Mouse (Mus musculus) kidney, embryonic 15.5 days (tissue): ENCODE data around the gene Nfkbia. TPM values are rescaled to one million over a fixed set of nuclear protein-coding genes. Genes with fewer than 3 reads are reported as not detected.

ENCODE experiments used
- ATAC-seq: fragments of 200-750 bp; cut with Nextera tagmentation; replicated peaks from 2 replicates; pipeline ENCODE4 v1.8.0; 2017; ENCODE audit warnings: moderate TSS enrichment; ENCODE audit not compliant: low FRiP score
- H3K27ac ChIP-seq: fragments of 300-500 bp; sonication (generic); 2 replicates; pipeline ENCODE4 v1.5.1; 2015; ENCODE audit warnings: mild to moderate bottlenecking, inconsistent platforms
- H3K27me3 ChIP-seq: fragments of 300-500 bp; sonication (generic); 2 replicates; pipeline ENCODE4 v1.6.1; 2015; ENCODE audit warnings: inconsistent platforms
- H3K36me3 ChIP-seq: fragments of 300-500 bp; sonication (generic); 2 replicates; pipeline ENCODE4 v1.6.1; 2015; ENCODE audit warnings: inconsistent platforms
- H3K4me1 ChIP-seq: fragments of 300-500 bp; sonication (generic); 2 replicates; pipeline ENCODE4 v1.6.1; 2015; ENCODE audit warnings: inconsistent platforms
- H3K4me2 ChIP-seq: fragments of 300-500 bp; sonication (generic); 2 replicates; pipeline ENCODE4 v1.6.1; 2015; ENCODE audit warnings: moderate library complexity, mild to moderate bottlenecking, inconsistent platforms
- H3K4me3 ChIP-seq: fragments of 300-500 bp; sonication (generic); replicated peaks from 2 replicates; pipeline ENCODE4 v1.5.1; 2015; ENCODE audit warnings: mild to moderate bottlenecking, inconsistent platforms
- H3K9ac ChIP-seq: fragments of 300-500 bp; sonication (generic); 2 replicates; pipeline ENCODE4 v1.6.1; 2015; ENCODE audit warnings: mild to moderate bottlenecking, inconsistent platforms
- H3K9me3 ChIP-seq: fragments of 300-500 bp; sonication (generic); replicated peaks from 2 replicates; pipeline ENCODE4 v1.6.1; 2016; ENCODE audit warnings: inconsistent platforms
- WGBS: fragments of 180-500 bp; shearing (Covaris S2); methylation state at CpG from one replicate; pipeline ENCODE4 v1.1.7; 2015; ENCODE audit warnings: mixed read lengths; 5-methylcytosine and 5-hydroxymethylcytosine counted together
- polyA plus RNA-seq: library from polyadenylated mRNA; unstranded; fragments of >200 nt; fragmentation: Nextera tagmentation; extraction: Ambion mirVana; gene quantifications from 2 replicates; pipeline ENCODE4 v1.2.1, GENCODE M21; 2015

Gene Nfkbia
- polyA plus RNA-seq, 1 experiment from 2014 or later = 78.2 TPM

DNA sequence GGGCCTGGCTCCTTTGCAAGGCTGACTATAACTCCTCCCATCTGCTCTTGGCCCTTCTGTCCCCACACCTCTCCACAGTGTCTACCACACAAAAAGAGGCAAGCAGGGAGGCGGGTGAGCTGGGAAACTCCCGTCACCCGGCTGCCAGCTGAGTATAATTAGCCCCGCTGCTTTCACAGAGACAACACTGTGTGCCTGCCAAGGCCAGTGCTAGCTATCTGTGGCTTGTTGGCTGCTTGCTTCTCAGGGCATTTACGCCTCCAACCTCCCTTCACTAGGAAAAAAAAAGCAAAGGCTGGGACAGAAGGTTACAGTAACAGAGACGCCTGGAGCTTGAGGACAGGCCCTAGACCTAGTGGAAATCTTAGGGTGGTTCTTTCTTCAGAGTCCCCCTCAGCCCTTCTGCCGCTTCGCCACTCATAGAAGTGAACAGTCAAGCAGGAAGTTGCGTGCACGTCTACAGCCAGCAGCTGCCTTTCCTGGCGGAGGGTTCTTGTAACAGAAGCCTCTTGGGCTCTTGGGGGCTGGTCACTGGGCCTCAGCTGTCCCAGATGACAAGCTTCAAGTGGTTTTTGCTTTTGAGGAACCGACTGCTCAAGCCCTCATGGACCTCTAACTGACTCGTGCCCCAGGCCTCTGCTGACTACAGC lies 45.6 kb downstream of the Nfkbia start:
- Histone ChIP-seq H3K4me1 (peaks cover 41% of the 10 kb centered on the region), H3K9ac (0 out of 2 replicates have a peak overlapping the region, but pooled peaks have one; percentile 7), H3K4me3 (no peak overlapping the region), H3K9me3 (no peaks in the 10 kb centered on the region), H3K36me3 (no peaks in the 10 kb centered on the region), H3K27ac (peak overlapping the region; percentile 88), H3K4me2 (no peak overlapping the region), H3K27me3 (no peaks in the 10 kb centered on the region)
- ATAC-seq = peak; percentile 55
- WGBS = 22% methylated on average over 13 of the region's 13 CpGs

DNA sequence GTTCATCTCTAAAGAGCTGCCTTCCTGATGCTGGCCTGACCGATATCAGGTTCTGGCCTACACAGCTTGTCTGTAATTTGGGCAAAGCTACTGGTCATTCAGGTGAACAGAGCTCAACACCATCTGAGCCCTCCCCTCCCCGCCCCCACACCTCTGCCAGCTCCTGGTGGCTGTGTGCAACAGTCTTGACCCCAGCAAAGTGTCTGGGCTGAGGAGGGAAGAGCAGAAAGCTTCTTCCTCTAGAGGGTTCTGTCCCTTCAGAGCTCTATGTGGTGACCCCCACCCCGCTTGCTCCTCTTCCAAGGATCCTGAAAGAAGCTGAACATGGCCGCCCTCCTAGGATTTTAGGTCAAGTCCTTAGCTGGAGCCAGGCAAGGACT lies 46.1 kb downstream of the Nfkbia start:
- Histone ChIP-seq H3K4me1 (peaks cover 41% of the 10 kb centered on the region), H3K27me3 (no peaks in the 10 kb centered on the region), H3K4me2 (no peak overlapping the region), H3K9me3 (no peaks in the 10 kb centered on the region), H3K4me3 (no peak overlapping the region), H3K36me3 (no peaks in the 10 kb centered on the region), H3K27ac (peak overlapping the region; percentile 88), H3K9ac (no peak overlapping the region)
- ATAC-seq = no peak
- WGBS = 89% methylated on average over 4 of the region's 4 CpGs

DNA sequence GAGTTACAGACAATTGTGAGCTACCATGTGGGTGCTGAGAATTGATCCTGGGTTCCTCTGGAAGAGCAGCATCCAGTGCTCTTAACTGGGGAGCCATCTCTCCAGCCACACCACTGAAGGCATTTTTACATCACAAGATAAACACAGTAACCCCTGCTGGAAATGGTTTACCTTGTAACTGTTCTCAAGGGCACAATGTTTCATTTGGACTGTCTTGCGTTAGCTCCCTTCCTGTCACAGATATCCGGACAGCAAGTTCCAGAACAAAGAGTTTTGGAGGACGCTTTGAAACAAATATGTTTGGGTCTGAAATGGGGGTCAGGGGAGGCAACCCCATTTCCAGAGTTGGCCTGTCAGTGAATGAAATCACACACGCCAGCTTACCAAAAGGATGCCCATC lies 46.9 kb downstream of the Nfkbia start:
- Histone ChIP-seq H3K27me3 (no peaks in the 10 kb centered on the region), H3K27ac (no peak overlapping the region), H3K4me1 (peaks cover 40% of the 10 kb centered on the region), H3K4me2 (no peak overlapping the region), H3K4me3 (no peak overlapping the region), H3K36me3 (no peaks in the 10 kb centered on the region), H3K9ac (no peak overlapping the region), H3K9me3 (no peaks in the 10 kb centered on the region)
- no peak for ATAC-seq
- WGBS = 64% methylated on average over 4 of the region's 4 CpGs

DNA sequence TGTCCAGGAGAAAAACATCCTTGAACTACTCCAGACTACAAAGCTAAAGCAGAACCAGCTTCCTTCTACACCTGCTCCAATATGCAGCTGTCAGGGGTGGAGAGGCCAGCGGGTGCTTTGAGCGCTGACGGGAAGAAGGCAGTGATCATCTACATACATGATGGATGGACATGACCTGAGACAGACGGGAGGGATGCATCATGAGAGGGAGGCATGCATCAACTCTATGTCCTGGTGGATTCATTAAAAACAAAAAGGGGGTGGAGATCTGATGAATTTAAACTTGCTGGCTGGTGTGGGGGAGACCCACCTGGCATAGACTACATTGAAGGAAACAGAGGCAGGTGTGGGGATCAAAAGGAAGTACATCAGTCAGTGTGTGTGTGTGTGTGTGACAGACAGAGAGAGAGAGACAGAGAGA lies 48.4 kb downstream of the Nfkbia start:
- Histone ChIP-seq H3K4me2 (no peak overlapping the region), H3K4me3 (no peak overlapping the region), H3K9me3 (no peaks in the 10 kb centered on the region), H3K9ac (no peak overlapping the region), H3K27me3 (no peaks in the 10 kb centered on the region), H3K27ac (no peak overlapping the region), H3K4me1 (peaks cover 32% of the 10 kb centered on the region), H3K36me3 (no peaks in the 10 kb centered on the region)
- ATAC-seq = no peak
- 70% methylated on average over 4 of the region's 4 CpGs for WGBS

DNA sequence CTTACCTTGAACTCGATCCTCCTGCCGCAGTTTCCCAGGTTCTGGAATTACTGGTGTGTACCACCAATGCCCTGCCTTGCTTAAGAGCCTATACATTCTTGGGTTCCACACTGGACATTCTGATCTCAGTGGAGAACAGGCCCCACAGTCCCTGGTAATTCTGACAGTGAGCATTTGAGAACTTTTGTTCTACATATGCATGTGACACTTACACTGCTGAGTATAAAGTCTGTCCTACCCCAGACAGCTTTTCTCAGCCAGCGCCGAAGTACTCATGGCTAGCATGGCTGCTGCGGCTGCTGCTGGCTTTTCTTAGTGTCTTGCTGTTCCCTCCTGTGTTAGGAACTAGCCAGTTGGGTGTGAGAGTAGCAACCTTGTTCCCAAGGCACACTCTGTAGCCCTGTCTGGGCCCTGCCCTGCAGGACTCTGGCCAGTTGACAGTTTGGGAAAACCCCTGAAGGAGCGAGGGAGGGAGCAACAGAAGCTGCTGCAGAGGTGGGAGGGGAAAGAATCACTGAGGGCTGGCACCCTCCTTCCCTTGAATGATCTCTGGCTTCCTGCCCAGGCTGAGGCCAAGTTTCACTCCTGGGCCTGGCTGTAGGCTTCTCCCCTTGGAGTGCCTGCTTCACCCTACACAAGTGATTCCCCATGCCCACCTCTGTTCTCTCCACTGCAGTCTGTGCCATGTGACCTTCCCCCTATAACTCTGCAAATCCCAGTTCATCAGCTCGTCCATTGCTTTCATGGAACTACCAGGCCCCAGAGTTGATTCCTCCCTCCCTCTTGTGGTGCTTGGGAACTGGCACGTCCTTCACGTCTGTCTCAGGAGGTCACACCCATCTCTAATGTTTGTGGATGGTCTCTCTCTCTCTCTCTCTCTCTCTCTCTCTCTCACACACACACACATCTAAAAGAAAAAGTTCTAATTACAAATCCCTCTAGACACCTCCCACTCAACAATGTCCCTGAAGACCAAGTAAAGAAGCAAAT lies 49.3 kb downstream of the Nfkbia start:
- H3K27ac ChIP-seq = peak overlapping the region; percentile 35; the same call in 1 of the 2 replicates
- H3K9ac ChIP-seq = 0 out of 2 replicates have a peak overlapping the region, but pooled peaks have one; percentile 7
- no peaks in the 10 kb centered on the region for H3K27me3 ChIP-seq
- H3K36me3 ChIP-seq = no peaks in the 10 kb centered on the region
- ATAC-seq = peak; percentile 31; the same call in 1 of the 2 replicates
- no peak overlapping the region for H3K4me3 ChIP-seq
- H3K4me1 ChIP-seq = peaks cover 40% of the 10 kb centered on the region
- no peak overlapping the region for H3K4me2 ChIP-seq
- no peaks in the 10 kb centered on the region for H3K9me3 ChIP-seq
- 57% methylated on average over 9 of the region's 9 CpGs for WGBS

DNA sequence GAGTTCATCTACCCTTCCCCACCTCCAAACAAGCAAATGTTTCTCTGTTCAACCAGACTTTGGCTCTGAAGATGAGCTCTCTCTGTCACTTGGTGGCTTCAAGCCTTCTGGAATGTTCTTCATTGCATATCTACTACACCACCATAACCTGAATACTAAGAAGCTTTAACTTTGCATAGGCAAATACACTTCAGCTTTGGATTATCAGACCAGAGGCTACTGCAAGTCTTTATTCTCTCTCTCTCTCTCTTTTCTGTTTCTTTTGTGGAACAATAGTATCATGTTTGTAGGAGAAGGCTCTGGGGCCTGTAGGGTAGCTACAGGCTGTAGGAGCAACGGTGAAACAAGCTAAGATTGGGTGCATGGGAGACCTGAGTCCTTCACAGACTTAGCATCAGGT lies 50.2 kb downstream of the Nfkbia start:
- Histone ChIP-seq H3K27me3 (no peaks in the 10 kb centered on the region), H3K4me2 (no peak overlapping the region), H3K36me3 (no peaks in the 10 kb centered on the region), H3K4me3 (no peak overlapping the region), H3K9ac (no peak overlapping the region), H3K4me1 (peaks cover 41% of the 10 kb centered on the region), H3K9me3 (no peaks in the 10 kb centered on the region), H3K27ac (no peak overlapping the region)
- 90% methylated on average over 1 of the region's 1 CpGs for WGBS
- no peak for ATAC-seq

DNA sequence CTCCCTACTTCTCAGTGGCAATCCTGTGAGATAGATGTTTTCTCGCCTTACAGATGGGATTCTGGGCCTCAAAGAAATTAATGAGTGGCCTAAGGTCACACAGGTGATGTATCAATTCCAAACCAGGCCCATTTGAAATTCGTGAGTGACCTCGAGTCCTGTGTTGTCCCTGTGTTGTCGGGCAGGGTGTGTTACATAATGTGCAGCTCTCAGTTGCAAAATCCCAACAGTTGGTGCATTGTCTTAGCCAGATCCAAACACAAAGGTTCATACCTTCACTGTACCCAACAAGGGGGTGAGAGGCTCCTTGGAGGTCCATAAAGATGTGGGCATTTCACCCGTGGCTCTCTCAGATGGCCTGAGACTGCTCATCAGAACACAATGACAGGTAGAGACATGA lies 52.0 kb downstream of the Nfkbia start:
- WGBS = 74% methylated on average over 5 of the region's 5 CpGs
- H3K4me1 ChIP-seq = peaks cover 33% of the 10 kb centered on the region
- ATAC-seq = no peak

More for the DNA sequence above, 52.0 kb downstream of the Nfkbia start:
- Histone ChIP-seq H3K27ac (no peak overlapping the region), H3K27me3 (no peaks in the 10 kb centered on the region), H3K36me3 (no peaks in the 10 kb centered on the region), H3K9me3 (no peaks in the 10 kb centered on the region), H3K9ac (no peak overlapping the region), H3K4me3 (no peak overlapping the region), H3K4me2 (no peak overlapping the region)

Other genes starting within 250 kb of the Nfkbia start
- 15.9 and 16.5 TPM in 2 replicates for gene 1110008L16Rik, start 193.1 kb downstream of the Nfkbia start, polyA plus RNA-seq
- gene Ppp2r3c, start 189.6 kb downstream of the Nfkbia start, polyA plus RNA-seq = 15.3 and 16.2 TPM in 2 replicates
- gene Psma6, start 108.4 kb downstream of the Nfkbia start, polyA plus RNA-seq = 405 and 435 TPM in 2 replicates
- gene Aldoart2, start 72.6 kb upstream of the Nfkbia start, polyA plus RNA-seq = not detected in 2 replicates
- gene Insm2, start 106.8 kb upstream of the Nfkbia start, polyA plus RNA-seq = 0.68 and 1.6 TPM in 2 replicates